Mouse (Mus musculus): Measurements from ENCODE around the gene Six3.

Six3 gene

DNA sequence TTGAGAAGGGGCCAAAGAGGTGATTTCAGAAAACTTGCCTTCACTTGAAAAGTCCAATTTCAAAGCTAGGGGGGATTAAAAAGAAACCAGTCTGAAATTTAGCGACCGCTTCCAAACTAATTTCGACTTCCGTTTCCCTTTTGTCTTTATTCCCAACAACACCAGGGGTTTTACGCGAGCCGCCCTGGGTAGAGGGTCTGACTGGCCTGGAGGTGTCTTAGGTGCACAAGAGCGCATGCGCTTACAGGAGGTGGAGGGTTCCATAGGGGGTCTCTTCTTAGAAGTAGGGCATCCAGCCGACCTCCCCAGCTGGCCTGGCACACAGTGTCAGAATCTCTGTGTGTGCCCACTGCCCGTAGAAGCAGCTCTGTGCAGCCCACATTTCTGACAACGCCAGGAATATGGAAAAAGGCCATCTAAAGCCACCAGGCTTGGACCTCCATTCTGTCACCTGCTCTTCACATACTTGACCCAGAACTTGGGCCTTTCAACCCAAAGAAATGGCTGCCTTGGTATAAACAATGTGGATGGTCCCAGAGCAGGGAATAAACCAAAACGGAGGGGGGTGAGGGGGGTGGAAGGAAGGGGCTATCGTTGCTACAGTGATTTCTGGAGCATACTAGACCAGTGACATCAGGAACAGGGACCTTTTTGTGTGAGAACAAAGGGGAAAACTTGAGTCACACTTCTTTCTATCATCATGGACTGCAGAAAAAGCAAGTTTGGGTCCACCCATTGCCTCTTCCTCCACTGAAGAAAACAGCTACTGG, 12.9 kb downstream of the Six3 start:
- DNase-seq, result no peak

DNA sequence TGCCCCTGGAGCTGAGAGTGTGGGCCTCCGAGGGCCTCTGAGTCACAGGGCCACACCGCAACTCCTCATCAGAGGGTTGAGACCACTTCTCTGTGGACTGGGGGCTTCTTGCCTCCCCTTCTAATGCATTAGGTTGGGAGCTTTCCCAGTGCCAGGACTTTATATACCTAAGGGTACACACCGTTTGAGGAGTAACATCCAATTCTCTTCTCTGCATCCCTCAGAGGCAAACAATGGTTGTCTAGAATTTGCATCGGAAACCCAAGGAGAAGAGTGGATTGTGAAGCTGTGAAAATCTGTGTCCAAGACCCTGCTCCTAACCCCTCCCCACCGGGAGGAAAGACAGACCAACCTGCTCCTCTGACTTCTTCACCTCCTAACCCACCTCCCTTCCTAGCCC, 14.3 kb downstream of the Six3 start:
- no peak for DNase-seq

DNA sequence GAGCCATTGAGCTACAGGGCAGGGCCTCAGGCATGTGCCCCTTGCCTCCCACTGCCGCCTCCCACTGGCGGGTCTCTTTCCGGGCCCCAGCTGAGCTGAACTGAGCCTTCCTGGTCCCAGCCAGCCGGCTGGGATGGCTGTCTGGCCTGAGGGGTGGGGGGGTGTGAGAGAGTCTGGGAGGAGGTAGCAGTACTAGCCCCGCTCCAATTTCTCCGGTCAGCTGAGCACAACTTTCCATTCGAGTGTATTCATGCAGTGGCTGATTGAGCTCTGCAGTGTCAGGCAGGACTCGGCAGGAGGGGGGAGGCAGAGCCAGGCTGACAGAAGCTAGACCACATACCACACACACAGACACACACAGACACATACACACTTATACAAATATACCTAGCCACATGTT, 15.4 kb downstream of the Six3 start:
- no peak for DNase-seq

DNA sequence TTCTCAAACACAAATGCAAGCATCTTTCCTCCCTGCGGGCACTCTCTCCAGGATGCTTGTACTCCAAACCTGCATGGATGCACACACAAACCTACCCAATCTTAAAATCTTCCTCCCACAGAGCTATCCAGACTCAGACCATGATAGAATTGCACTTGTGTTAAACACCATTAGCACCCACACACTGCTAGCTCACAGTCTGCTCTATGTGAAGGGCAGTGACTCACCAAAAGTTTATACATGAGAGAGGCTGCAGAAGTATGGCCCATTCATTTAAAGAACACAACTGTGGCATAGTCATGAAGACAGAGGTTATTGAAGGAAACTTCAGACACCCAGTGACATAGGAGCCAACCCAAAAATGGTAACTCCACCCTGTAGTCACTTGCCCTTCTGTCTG, 16.0 kb downstream of the Six3 start:
- no peak for DNase-seq

DNA sequence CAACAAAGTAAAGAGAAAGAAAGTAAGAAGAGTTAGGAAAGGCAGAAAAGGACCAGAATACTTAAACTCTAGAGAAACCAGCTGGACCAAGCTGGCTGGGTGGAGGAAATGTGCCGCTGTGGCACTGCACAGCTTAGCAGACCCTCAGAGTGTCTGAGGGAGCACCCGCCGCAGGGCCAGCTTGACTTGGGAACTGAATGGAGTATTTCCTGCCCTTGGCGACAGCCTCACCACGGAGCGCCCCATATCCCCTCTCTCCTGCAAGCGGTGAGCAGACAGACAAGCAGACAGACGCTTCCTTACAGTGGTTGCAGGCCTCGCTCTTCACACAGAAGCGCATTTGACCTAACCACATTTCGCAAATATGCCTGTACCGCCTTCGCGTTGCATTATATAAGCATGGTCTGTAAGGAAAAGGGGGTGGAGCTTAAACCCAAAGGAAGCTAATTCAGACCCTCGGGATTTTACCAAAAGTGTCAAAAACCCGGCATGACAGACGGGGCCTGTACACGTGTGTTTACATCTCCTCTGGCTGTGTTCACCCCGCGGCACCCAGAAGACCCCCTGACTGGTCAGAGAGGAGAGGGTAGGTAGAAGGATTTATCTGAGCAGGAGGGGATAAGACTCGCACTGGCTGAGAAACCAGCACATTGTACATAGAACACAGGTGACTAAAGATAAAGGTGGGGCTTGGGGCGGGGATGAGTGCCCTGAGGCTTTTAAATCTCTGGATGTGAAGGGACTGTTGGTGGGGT, 17.1 kb downstream of the Six3 start:
- DNase-seq, result no peak

DNA sequence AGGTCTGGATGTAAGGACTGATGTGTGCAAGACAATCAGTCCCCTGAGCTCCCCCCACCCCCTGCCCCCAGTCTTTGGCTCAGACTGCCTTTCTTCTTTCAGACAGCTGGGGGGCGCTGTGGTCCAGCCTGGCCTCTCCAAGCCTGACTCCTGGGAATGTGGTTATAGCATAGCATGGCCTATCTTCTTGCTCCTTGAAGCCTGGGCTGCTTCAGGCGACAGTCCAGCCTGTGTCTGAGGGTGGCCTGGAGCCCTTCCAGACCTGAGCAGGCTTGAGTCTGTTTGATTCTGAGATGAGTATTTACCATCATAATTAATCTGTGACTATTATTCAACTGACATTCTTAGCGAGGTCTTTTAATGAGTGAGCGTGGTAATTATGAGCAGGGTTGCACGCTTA, 17.7 kb downstream of the Six3 start:
- DNase-seq, result no peak

DNA sequence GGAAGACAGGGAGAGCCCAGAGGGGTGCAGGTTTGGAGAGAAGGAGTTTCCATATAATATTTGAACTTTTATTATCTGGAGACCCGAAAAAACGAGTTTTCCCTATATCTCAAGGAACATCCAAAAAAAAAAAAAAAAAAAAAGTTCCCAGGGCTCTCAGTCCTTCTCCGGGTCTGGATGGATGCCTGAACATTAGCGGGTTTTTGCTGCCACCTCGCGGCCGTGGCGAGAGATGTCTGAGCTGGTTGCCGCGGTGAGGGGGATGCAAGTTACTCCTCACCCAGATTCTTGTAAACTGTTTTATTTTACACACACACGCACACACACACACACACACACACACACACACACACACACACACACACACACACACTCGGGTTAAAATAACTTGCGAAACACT, 20.2 kb downstream of the Six3 start:
- DNase-seq, result peak; percentile 80

DNA sequence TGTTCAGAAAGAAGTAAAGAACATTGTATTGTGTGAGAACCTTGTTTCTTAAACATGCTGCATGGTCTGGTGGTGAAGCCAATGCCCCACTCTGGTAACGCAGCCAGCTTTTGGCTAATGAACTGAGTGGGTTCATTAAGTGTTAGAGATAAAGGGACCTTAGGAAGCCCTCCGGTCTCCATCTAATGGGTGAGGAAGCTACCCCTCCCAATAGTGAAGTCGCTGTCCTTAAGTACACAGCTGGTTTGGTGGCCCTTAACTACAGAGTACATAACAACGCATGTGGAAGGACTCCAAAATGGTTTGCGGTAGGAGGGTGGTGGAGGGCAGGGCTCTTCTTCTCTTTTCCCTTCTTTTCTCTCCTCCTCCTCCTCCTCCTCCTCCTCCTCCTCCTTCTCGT, 24.5 kb downstream of the Six3 start:
- no peak for DNase-seq

DNA sequence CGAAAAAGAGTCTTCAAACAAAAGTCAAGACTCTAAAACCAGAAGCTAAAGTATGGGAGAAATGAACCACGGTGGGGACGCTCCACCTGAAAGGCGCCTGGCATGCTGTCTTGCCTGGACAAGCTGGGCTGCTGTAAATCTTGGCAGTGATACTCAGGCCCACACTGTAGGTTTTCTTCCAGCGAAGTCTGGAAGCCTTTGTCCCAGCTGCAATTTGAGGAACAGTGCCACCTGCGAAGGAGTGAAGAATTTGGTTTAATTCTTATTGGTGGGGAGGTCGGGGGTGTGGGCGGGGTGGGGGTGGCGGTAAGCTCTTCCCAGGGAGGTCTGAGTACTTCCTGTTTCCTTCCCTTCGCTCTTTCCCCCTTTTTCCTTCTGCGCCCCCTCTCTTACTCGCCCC, 31.9 kb downstream of the Six3 start:
- DNase-seq, result no peak

DNA sequence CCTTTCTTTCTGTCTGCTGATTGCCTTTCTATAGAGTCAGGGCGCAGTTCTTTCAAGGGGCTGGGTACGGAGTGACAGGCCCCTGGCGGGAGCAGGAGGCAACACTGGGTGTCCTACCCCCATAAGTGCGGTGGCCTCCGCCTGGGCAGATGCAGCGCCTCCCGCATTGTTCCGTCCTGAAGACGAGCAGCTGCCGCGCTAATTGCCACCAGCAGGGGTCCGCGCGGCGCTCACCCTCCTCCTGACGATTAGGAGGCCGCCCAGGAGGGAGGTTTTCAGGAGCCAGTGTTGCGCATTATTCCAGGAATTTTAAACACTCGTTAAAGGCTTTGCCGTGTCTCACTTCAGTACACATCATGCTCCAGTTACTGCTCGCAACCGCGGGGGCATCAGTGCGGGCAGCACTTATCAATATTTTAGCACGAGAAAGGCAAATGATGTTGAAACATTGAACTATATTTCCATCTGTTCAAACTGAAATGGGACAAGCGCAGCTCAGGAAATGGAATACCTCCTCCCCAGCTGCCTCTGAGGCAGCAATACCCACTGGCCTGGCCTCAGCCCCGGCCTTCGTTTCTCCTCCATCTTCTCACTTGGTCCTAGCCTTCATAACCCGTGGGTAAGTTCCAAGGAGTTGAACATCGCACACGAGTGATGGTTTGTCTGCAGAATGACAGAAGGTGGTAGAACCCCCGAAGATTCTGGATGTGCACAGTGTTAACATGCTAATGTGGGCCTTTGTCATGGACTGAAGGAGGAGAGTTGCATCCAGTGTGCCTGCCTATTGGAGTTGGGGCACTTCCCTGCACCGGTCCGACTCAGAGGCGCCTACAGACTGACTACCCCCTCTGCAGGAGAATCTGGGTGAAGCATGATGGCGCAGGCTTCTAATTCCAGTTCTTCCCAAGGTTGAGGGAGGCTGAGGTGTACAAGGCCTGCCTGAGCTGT, 32.6 kb downstream of the Six3 start:
- peak; percentile 57 for DNase-seq

DNA sequence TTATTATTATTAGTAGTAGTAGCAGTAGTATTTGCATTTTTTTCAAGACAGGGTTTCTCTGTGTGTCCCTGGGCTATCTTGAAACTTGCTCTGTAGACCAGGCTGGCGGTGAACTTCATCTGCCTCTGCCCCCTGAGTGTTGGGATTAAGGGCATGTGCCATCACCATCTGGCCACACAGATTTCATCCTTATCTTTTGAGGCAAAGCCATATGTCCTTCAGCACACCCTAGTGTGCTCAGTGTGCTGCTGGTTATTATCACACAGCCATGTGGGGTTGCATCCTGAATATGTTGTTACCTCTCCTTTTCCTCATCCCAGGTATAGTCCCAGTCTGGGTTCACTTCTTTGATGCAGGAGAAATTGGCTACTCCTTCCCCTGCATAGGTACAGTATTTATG, 46.6 kb downstream of the Six3 start:
- DNase-seq, result no peak

DNA sequence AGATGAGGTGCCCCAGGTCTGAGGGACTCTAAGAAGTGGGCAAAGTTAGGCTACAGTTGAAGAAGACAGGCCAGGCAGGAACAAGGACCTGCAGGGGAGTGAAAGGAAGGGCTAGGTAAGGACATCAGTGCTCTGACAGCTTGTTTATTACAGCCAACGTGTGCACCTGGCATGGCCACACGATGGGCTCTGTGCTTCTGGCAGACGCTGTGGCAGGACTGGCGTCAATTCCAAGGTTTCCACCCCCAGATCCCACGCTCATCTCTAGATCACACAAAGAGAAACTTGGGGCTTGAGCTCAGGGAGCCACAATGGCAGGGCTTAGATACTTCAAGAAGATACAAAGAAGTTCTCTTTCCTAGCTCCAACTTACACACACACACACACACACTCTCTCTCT, 48.1 kb downstream of the Six3 start:
- DNase-seq, result no peak

DNA sequence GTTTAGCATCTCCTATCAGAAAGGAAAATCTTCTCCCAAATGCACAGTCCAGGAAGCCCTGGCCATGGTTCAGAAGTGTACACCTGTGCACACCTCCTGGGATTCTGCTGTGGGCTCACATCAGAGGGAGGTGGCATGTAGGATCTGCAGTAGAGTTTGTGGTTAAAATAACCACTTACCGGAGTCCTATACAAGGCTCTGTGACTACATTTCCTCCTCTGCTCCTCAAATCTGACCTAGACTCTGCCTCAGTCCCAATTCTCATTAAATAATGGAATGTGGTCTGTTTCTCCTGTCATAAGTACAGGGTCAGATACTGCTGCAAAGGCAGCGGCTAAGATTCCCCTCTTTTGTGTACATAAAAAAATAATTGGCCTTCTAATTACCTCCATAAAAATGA, 50.8 kb downstream of the Six3 start:
- DNase-seq, result no peak

DNA sequence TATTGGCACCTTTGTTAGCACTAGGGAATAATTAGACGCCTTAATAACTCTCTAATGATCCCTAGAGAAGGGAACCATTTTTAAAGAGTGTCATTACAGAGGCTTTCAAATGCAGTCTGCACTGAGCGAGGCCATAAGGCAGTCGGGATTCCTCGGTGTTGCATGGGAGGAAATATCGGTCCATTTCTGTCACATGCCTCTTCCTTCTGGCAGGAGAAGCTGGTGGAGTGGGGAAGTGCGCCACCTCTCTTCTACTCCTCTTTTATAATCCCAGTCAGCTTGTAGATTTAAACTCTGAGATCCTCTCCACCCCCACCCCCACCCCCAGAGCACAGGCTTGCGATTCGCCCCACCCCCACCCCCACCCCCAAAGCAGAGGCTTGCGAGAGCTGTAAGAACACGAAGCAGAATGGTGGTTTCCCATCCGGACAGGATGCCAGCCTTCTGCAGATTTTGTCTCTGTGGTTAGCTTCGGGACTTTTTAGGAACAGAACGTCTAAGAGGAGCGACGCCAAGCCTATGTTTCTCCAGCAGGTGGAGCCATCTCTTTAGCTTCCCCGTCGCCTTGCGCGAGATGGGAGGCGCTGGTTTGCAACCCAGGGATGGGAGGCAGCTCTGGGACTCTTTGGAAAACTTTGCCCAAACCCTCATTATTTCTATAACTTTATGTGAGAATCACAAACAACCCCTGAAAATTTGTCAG, 51.4 kb downstream of the Six3 start:
- DNase-seq, result peak; percentile 75

All from kidney, postnatal 14 days (tissue).